Mouse (Mus musculus) splenic B cell, adult 2 months (primary cell): ENCODE results near the gene Gli1.

Experiments used
- DNase-seq: peaks from one replicate; pipeline ENCODE4 v3.0.0-alpha.2; 2011; ENCODE audit warnings: low read depth, low spot score
- H3K27me3 ChIP-seq: 2 replicates; pipeline ENCODE4 v1.6.1; 2012; ENCODE audit warnings: mild to moderate bottlenecking, low read length, moderate library complexity, mixed read lengths; ENCODE audit not compliant: control insufficient read depth, poor library complexity, insufficient read depth, severe bottlenecking
- H3K36me3 ChIP-seq: 2 replicates; pipeline ENCODE4 v1.6.1; 2012; ENCODE audit warnings: mild to moderate bottlenecking, low read length, moderate library complexity, mixed read lengths; ENCODE audit not compliant: control insufficient read depth, poor library complexity, insufficient read depth, severe bottlenecking

The Gli1 gene

GRCm38 (mm10) chr10:127341891-127342639 is at the start of gene Gli1:
Gene Gli1 (minus strand): TSS chr10:127341974.
- H3K36me3 ChIP-seq = no peaks in the 10 kb centered on the region
- H3K27me3 ChIP-seq = peaks cover 3% of the 10 kb centered on the region; the same call in 1 of the 2 replicates
- peak; percentile 85 for DNase-seq

- H3K27me3 ChIP-seq = no peaks in the 10 kb centered on the region
- no peak for DNase-seq
- H3K36me3 ChIP-seq = no peaks in the 10 kb centered on the region
Measured at GRCm38 (mm10) chr10:127381743-127382134, 40.0 kb upstream of the Gli1 start.

- DNase-seq = peak; percentile 58
- H3K27me3 ChIP-seq = no peaks in the 10 kb centered on the region
- no peaks in the 10 kb centered on the region for H3K36me3 ChIP-seq
Measured at GRCm38 (mm10) chr10:127380767-127381742, 39.3 kb upstream of the Gli1 start.

GRCm38 (mm10) chr10:127380251-127380691 is 38.5 kb upstream of the Gli1 start, which contains the start of gene R3hdm2:
Gene R3hdm2 (plus strand): TSS chr10:127380327.
- Histone ChIP-seq H3K36me3 (no peaks in the 10 kb centered on the region), H3K27me3 (no peaks in the 10 kb centered on the region)
- peak; percentile 94 for DNase-seq

GRCm38 (mm10) chr10:127379654-127380053 is 37.9 kb upstream of the Gli1 start:
- DNase-seq = no peak
- no peaks in the 10 kb centered on the region for H3K27me3 ChIP-seq
- no peaks in the 10 kb centered on the region for H3K36me3 ChIP-seq

GRCm38 (mm10) chr10:127377700-127378099 is 35.9 kb upstream of the Gli1 start:
- no peaks in the 10 kb centered on the region for H3K27me3 ChIP-seq
- H3K36me3 ChIP-seq = no peaks in the 10 kb centered on the region
- no peak for DNase-seq

- no peak for DNase-seq
- no peaks in the 10 kb centered on the region; the same call in 1 of the 2 replicates for H3K27me3 ChIP-seq
- no peaks in the 10 kb centered on the region for H3K36me3 ChIP-seq
Measured at GRCm38 (mm10) chr10:127371023-127371422, 29.2 kb upstream of the Gli1 start.

- H3K27me3 ChIP-seq = no peaks in the 10 kb centered on the region; the same call in 1 of the 2 replicates
- H3K36me3 ChIP-seq = no peaks in the 10 kb centered on the region
- no peak for DNase-seq
Measured at GRCm38 (mm10) chr10:127369834-127370820, 28.4 kb upstream of the Gli1 start, which contains the start of gene Inhbc. Gene Inhbc (minus strand): TSS chr10:127370431.

- Histone ChIP-seq H3K27me3 (no peaks in the 10 kb centered on the region; the same call in 1 of the 2 replicates), H3K36me3 (no peaks in the 10 kb centered on the region)
- no peak for DNase-seq
Measured at GRCm38 (mm10) chr10:127368273-127368672, 26.5 kb upstream of the Gli1 start.

- H3K36me3 ChIP-seq = no peaks in the 10 kb centered on the region
- H3K27me3 ChIP-seq = no peaks in the 10 kb centered on the region; the same call in 1 of the 2 replicates
- no peak for DNase-seq
Measured at GRCm38 (mm10) chr10:127367116-127367515, 25.3 kb upstream of the Gli1 start.

GRCm38 (mm10) chr10:127360714-127361113 is 18.9 kb upstream of the Gli1 start:
- no peaks in the 10 kb centered on the region for H3K27me3 ChIP-seq
- H3K36me3 ChIP-seq = no peaks in the 10 kb centered on the region
- no peak for DNase-seq

GRCm38 (mm10) chr10:127355336-127355735 is 13.6 kb upstream of the Gli1 start:
- no peaks in the 10 kb centered on the region for H3K36me3 ChIP-seq
- DNase-seq = no peak

GRCm38 (mm10) chr10:127353909-127354895 is 12.4 kb upstream of the Gli1 start, which contains the start of gene Inhbe:
Gene Inhbe (minus strand): TSS chr10:127354411.
- no peak for DNase-seq
- Histone ChIP-seq H3K27me3 (no peaks in the 10 kb centered on the region), H3K36me3 (no peaks in the 10 kb centered on the region)

More at GRCm38 (mm10) chr10:127355336-127355735, 13.6 kb upstream of the Gli1 start:
- H3K27me3 ChIP-seq = no peaks in the 10 kb centered on the region
